Mouse (Mus musculus) neural tube, embryonic 14.5 days (tissue): ENCODE measurements around the gene Amh. TPM values are rescaled to one million over a fixed set of nuclear protein-coding genes. Genes with fewer than 3 reads are reported as not detected.
A peak's percentile ranks its signal among the peaks of the same experiment; 100 is the strongest.
"Not testable (repeated sequence)": the region's sequence is repeated elsewhere in the genome, so short reads cannot be mapped to it uniquely, and the experiment has no call there.

Experiments used
- ATAC-seq: fragments of 200-750 bp; cut with Nextera tagmentation; 2 replicates; pipeline ENCODE4 v1.8.0; 2017; ENCODE audit warnings: low read depth, mild to moderate bottlenecking, moderate TSS enrichment, moderate library complexity
- H3K27ac ChIP-seq: fragments of 300-500 bp; sonication (generic); 2 replicates; pipeline ENCODE4 v1.5.1; 2014; ENCODE audit warnings: low read depth, mild to moderate bottlenecking, control low read depth, low read length, moderate library complexity, mixed read lengths
- H3K27me3 ChIP-seq: fragments of 300-500 bp; sonication (generic); 2 replicates; pipeline ENCODE4 v1.6.1; 2014; ENCODE audit warnings: low read length; ENCODE audit not compliant: control insufficient read depth, insufficient read depth
- H3K36me3 ChIP-seq: fragments of 300-500 bp; sonication (generic); 2 replicates; pipeline ENCODE4 v1.6.1; 2014; ENCODE audit warnings: low read length, mixed read lengths; ENCODE audit not compliant: control insufficient read depth, insufficient read depth
- H3K4me1 ChIP-seq: fragments of 300-500 bp; sonication (generic); 2 replicates; pipeline ENCODE4 v1.6.1; 2014; ENCODE audit warnings: low read length; ENCODE audit not compliant: control insufficient read depth, insufficient read depth
- H3K4me2 ChIP-seq: fragments of 300-500 bp; sonication (generic); 2 replicates; pipeline ENCODE4 v1.6.1; 2014; ENCODE audit warnings: mild to moderate bottlenecking, low read depth, low read length, control low read depth
- H3K4me3 ChIP-seq: fragments of 300-500 bp; sonication (generic); 2 replicates; pipeline ENCODE4 v1.5.1; 2014; ENCODE audit warnings: low read depth, low read length, control low read depth, mixed read lengths
- H3K9ac ChIP-seq: fragments of 300-500 bp; sonication (generic); replicated peaks from 2 replicates; pipeline ENCODE4 v1.6.1; 2014; ENCODE audit warnings: low read depth, mild to moderate bottlenecking, control low read depth, low read length, mixed read lengths
- H3K9me3 ChIP-seq: fragments of 300-500 bp; sonication (generic); 2 replicates; pipeline ENCODE4 v1.6.1; 2016; ENCODE audit warnings: low read length; ENCODE audit not compliant: control insufficient read depth
- WGBS: fragments of 180-500 bp; shearing (Covaris S2); extraction: QIAGEN DNeasy Blood & Tissue Kit; methylation state at CpG from one replicate; pipeline ENCODE4 v1.1.7; 2014; 5-methylcytosine and 5-hydroxymethylcytosine counted together
- polyA plus RNA-seq: library from polyadenylated mRNA; unstranded; fragments of >200 nt; fragmentation: Nextera tagmentation; extraction: Ambion mirVana; gene quantifications from 2 replicates; pipeline ENCODE4 v1.2.1, GENCODE M21; 2014

Gene Amh
- polyA plus RNA-seq, 1 experiment from 2014 or later: 0.16 TPM

DNA sequence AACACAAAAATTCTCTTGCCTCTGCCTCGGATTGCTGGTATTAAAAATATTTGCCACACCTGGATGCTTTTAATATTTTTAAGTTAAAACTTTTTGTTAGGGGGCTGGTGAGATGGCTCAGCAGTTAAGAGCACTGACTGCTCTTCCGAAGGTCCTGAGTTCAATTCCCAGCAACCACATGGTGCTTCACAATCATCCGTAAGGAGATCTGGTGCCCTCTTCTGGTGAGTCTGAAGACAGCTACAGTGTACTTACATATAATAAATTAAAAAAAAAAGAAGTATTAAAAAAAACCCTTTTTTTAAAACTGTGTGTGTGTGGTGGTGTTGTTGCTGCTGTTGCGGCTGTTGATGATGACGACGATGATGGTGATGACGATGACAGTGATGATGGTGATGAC lies 12.9 kb downstream of the Amh start:
- not testable (repeated sequence) for H3K4me3 ChIP-seq, H3K27me3 ChIP-seq, H3K9me3 ChIP-seq, H3K36me3 ChIP-seq, H3K4me1 ChIP-seq, ATAC-seq, H3K4me2 ChIP-seq, H3K9ac ChIP-seq, H3K27ac ChIP-seq
- 84% methylated on average over 7 of the region's 7 CpGs for WGBS

DNA sequence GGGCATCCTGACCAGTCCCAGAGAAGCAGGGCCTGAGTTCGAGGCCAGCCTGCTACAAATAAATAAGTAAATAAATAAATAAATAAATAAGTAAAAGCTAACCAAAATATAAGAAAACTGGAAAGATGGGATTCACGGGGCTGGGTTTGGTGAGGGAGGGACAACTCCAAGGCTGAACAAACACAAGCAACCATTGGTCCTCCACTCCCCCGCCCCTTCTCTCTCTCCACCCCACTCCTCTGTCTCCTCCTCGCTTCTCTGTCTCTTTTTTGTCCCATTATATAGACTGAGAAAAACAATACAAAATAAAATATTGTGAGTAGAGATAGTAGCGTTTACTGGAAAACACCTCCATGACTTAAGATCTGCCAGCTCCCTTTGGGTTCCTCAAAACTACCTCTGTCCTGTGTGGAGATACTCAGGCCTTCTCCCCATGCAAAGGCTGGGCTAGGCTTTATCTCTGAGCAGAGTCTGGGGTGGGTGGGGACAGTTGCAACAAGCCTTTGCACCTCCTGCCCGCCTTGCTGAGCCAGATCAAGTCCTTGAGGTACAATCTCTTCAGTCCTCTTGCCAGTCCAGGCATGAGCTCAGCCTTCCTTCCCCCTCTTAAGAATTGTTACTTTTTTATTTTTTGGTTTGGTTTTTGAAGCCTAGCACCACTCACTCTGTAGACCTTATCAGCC lies 13.7 kb downstream of the Amh start:
- WGBS: 62% methylated on average over 6 of the region's 6 CpGs
- no peak overlapping the region for H3K27ac ChIP-seq

DNA sequence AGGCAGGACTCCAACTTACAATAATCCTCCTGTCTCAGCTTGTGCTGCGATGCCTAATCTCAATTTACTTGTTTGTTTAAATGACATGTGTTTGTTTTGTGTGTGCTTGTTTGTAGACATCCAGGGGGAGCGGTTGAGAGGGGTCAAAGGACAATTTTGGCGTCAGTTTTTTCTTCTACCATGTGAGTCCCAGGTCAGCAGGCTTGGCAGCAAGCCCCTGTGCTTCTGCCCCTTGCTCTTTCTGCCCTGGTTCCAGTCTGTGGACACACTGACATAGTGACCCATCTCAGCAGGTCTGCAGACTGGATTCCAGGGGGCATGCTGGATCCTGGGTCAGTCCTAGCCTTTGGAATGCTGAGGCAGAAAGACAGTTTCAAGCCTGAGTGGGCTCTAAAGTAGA lies 14.4 kb downstream of the Amh start:
- Histone ChIP-seq H3K9ac (no peak overlapping the region), H3K9me3 (no peaks in the 10 kb centered on the region), H3K27ac (no peak overlapping the region), H3K4me2 (no peak overlapping the region), H3K4me3 (no peak overlapping the region), H3K36me3 (no peaks in the 10 kb centered on the region), H3K4me1 (no peaks in the 10 kb centered on the region), H3K27me3 (no peaks in the 10 kb centered on the region)
- 66% methylated on average over 3 of the region's 3 CpGs for WGBS
- no peak for ATAC-seq

More for the DNA sequence above, 13.7 kb downstream of the Amh start:
- H3K36me3 ChIP-seq: no peaks in the 10 kb centered on the region
- H3K4me1 ChIP-seq: no peaks in the 10 kb centered on the region
- no peak for ATAC-seq
- H3K9me3 ChIP-seq: no peaks in the 10 kb centered on the region
- no peak overlapping the region for H3K4me3 ChIP-seq
- no peaks in the 10 kb centered on the region for H3K27me3 ChIP-seq
- H3K4me2 ChIP-seq: no peak overlapping the region
- 0 out of 2 replicates have a peak overlapping the region, but pooled peaks have one; percentile 11 for H3K9ac ChIP-seq

DNA sequence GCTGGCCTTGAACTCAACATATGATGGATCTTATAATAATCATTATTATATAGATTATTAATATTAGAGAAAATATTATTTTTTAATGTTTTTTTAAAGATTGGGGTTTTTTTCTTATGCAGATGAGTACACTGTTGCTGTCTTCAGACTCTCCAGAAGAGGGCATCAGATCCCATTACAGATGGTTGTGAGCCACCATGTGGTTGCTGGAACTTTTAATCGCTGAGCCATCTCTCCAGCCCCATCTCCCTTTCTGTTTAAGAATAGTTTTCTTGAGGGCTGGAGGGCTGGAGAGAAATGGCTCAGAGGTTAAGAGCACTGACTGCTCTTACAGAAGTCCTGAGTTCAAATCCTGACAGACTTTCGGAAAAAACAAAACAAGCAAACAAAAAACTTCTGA lies 16.9 kb downstream of the Amh start:
- Histone ChIP-seq H3K4me3 (no peak overlapping the region), H3K4me1 (no peaks in the 10 kb centered on the region), H3K27me3 (no peaks in the 10 kb centered on the region), H3K27ac (no peak overlapping the region), H3K9me3 (no peaks in the 10 kb centered on the region), H3K9ac (no peak overlapping the region), H3K36me3 (no peaks in the 10 kb centered on the region), H3K4me2 (no peak overlapping the region)
- 41% methylated on average over 2 of the region's 2 CpGs for WGBS
- no peak for ATAC-seq

DNA sequence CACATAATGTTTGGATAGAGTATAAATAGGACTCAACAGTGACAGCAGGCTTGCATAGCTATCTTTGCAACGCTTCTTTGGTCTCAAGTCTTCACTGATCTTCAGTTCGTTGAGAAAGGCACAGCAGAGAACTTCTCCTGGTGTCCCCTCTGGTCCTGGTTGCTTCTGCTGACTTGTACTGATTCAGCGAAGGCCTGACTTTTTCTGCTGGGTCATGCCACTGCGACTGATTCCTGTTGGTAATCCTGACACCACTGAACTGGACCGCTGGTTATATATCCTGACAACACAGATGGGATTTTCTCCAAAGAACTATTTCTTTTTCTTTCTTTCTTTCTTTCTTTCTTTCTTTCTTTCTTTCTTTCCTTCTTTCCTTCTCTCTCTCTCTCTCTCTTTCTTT lies 17.5 kb downstream of the Amh start:
- no peaks in the 10 kb centered on the region for H3K36me3 ChIP-seq
- H3K27me3 ChIP-seq: no peaks in the 10 kb centered on the region
- 86% methylated on average over 5 of the region's 5 CpGs for WGBS
- no peak overlapping the region for H3K4me3 ChIP-seq
- no peak overlapping the region for H3K27ac ChIP-seq
- ATAC-seq: no peak
- H3K4me2 ChIP-seq: no peak overlapping the region
- peaks cover 2% of the 10 kb centered on the region for H3K4me1 ChIP-seq
- H3K9me3 ChIP-seq: no peaks in the 10 kb centered on the region
- no peak overlapping the region for H3K9ac ChIP-seq

DNA sequence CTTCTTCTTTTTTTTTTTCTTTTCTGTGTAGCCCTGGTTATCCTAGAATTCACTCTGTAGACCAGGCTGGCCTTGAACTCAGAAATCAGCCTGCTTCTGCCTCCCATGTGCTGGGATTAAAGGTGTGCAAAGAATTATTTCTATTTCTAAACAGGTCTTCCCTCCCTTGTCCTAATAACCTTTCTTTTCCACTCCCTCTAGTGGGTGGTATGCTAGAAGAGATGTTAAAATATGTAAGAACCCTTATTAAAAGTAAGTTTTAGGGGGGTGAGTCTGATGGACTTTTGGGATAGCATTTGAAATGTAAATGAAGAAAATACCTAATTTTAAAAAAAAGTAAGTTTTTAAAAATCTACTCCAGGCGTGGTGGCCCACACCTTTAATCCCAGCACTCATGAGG lies 18.3 kb downstream of the Amh start:
- no peak overlapping the region for H3K4me2 ChIP-seq
- WGBS: 84% methylated on average over 1 of the region's 1 CpGs
- H3K36me3 ChIP-seq: no peaks in the 10 kb centered on the region
- H3K9ac ChIP-seq: no peak overlapping the region
- H3K27me3 ChIP-seq: no peaks in the 10 kb centered on the region
- no peak overlapping the region for H3K4me3 ChIP-seq
- H3K27ac ChIP-seq: no peak overlapping the region
- no peaks in the 10 kb centered on the region for H3K9me3 ChIP-seq
- no peak for ATAC-seq
- peaks cover 8% of the 10 kb centered on the region for H3K4me1 ChIP-seq

DNA sequence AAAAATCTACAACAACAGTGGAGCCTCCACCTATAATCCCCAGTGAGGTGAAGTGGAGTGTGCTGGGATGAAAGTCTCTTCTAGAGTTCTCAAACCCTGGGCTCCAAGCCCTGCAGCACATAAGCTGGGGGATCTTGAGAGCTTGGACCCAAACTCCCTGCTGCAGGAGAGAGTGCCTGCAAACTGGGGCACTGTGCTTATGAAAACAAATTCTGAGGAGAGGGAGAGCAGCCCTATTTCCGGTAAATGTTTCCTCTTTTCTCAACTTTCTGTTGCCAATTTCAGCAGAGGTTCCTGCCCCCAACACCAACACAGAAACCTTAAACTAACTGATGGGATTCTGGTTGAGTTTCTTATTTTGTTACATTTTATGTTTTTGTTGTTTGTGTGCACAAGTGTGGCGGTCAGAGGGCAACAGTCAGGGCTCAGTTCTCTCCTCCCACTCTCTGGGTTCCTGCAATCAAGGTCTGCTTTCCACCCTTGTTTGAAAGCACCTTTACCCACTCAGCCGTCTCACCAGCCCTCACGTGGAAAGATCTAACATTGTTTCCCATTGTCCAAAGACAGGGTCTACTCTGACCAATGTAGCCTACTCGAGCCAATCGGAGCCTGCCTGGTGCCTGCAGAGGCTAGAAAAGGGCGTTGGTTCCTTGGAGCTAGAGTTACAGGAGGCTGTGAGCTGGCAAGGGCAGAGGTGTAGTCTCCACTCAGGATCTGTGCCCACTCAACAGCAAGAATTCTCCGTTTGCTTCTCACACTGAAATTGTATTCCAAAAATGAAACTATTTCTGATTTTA lies 19.0 kb downstream of the Amh start:
- H3K27ac ChIP-seq: no peak overlapping the region
- no peaks in the 10 kb centered on the region for H3K27me3 ChIP-seq
- no peak overlapping the region for H3K4me2 ChIP-seq
- no peak overlapping the region for H3K9ac ChIP-seq
- H3K9me3 ChIP-seq: no peaks in the 10 kb centered on the region
- H3K4me3 ChIP-seq: no peak overlapping the region
- H3K36me3 ChIP-seq: peaks cover under 1% of the 10 kb centered on the region; the same call in 1 of the 2 replicates
- peaks cover 8% of the 10 kb centered on the region for H3K4me1 ChIP-seq
- 70% methylated on average over 8 of the region's 8 CpGs for WGBS
- no peak for ATAC-seq

DNA sequence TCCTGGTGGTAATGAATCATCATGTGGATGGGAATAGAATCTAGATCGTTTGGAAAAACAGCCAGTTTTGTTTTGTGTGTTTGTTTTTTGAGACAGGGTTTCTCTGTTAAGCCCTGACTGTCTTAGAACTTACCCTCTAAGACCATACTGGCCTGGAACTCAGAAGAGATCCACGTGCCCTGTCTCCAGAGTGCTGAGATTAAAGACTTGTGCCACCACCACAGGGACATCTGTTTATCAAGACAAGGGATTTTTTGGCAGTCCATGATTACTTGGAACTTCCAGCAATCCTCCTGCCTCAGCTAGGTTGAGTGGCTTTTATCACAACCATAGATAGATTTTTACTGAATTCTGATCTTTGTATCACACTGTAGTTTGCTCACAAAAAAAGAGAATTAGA lies 19.8 kb downstream of the Amh start:
- H3K4me1 ChIP-seq: peaks cover 8% of the 10 kb centered on the region
- no peak overlapping the region for H3K27ac ChIP-seq
- WGBS: 84% methylated on average over 2 of the region's 2 CpGs
- H3K4me3 ChIP-seq: no peak overlapping the region
- H3K9me3 ChIP-seq: no peaks in the 10 kb centered on the region
- no peak for ATAC-seq
- H3K36me3 ChIP-seq: peaks cover 8% of the 10 kb centered on the region
- H3K4me2 ChIP-seq: no peak overlapping the region
- H3K27me3 ChIP-seq: no peaks in the 10 kb centered on the region
- no peak overlapping the region for H3K9ac ChIP-seq
